Mouse (Mus musculus) left cerebral cortex, adult 8-10 months (tissue): Measurements from ENCODE around the gene Ero1l. TPM values are rescaled to one million over a fixed set of nuclear protein-coding genes. Genes with fewer than 3 reads are reported as not detected.

Experiments used
- DNase-seq, 2 experiments: peaks; one replicate each; pipeline ENCODE4 v3.0.0; 2022; ENCODE audit warnings: low spot score in 2 of 2
- total RNA-seq, 4 experiments: library from RNA; stranded (reverse); gene quantifications; 2 replicates each; pipeline ENCODE4 v1.2.4; 2022

The Ero1l gene
- 10 to 100 TPM; 36.7 to 51.6 (median 40.7) TPM for total RNA-seq

GRCm38 (mm10) chr14:45318426-45319236 is at the start of gene Ero1l:
TSS of gene Ero1l (minus strand) at chr14:45318771.
- peak; percentile 71 to 79 for DNase-seq

GRCm38 (mm10) chr14:45365196-45365587 is 46.6 kb upstream of the Ero1l start:
- no peak for DNase-seq

- DNase-seq, result no peak
Observed at GRCm38 (mm10) chr14:45364211-45365195, 45.9 kb upstream of the Ero1l start.

GRCm38 (mm10) chr14:45350931-45351859 is 32.6 kb upstream of the Ero1l start, which contains the start of gene Styx:
TSS of gene Styx (plus strand) at chr14:45351093.
- DNase-seq, result peak; percentile 83 to 88

- peak; percentile 70 to 87 for DNase-seq
Observed at GRCm38 (mm10) chr14:45329589-45330181, 11.1 kb upstream of the Ero1l start, which contains the start of gene Psmc6. TSS of gene Psmc6 (plus strand) at chr14:45329788.

GRCm38 (mm10) chr14:45329018-45329588 is 10.5 kb upstream of the Ero1l start:
- DNase-seq, result no peak

GRCm38 (mm10) chr14:45328072-45328713 is 9.6 kb upstream of the Ero1l start:
- no peak for DNase-seq

GRCm38 (mm10) chr14:45325471-45325870 is 6.9 kb upstream of the Ero1l start:
- DNase-seq, result no peak

- DNase-seq, result no peak
Observed at GRCm38 (mm10) chr14:45323320-45323719, 4.7 kb upstream of the Ero1l start.

GRCm38 (mm10) chr14:45322450-45322849 is 3.9 kb upstream of the Ero1l start:
- DNase-seq, result no peak

- no peak for DNase-seq
Observed at GRCm38 (mm10) chr14:45321622-45322021, 3.1 kb upstream of the Ero1l start.

GRCm38 (mm10) chr14:45321067-45321466 is 2.5 kb upstream of the Ero1l start:
- DNase-seq, result no peak

- DNase-seq, result no peak
Observed at GRCm38 (mm10) chr14:45320111-45320510, 1.5 kb upstream of the Ero1l start.

GRCm38 (mm10) chr14:45319237-45319610 is 653 bp upstream of the Ero1l start:
- no peak for DNase-seq

- peak in 1 of 2 experiments; percentile 38 for DNase-seq
Observed at GRCm38 (mm10) chr14:45317921-45318411, 605 bp downstream of the Ero1l start.

GRCm38 (mm10) chr14:45316927-45317326 is 1.6 kb downstream of the Ero1l start:
- no peak for DNase-seq

GRCm38 (mm10) chr14:45310101-45310500 is 8.5 kb downstream of the Ero1l start:
- DNase-seq, result no peak

- DNase-seq, result no peak
Observed at GRCm38 (mm10) chr14:45309646-45310045, 8.9 kb downstream of the Ero1l start.

- no peak for DNase-seq
Observed at GRCm38 (mm10) chr14:45307630-45308328, 10.8 kb downstream of the Ero1l start.
